Mouse (Mus musculus) stomach, postnatal 0 days (tissue): Measurements from ENCODE around the gene Cwf19l1. TPM values are rescaled to one million over a fixed set of nuclear protein-coding genes. Genes with fewer than 3 reads are reported as not detected.

Experiments
- ATAC-seq: fragments of 200-750 bp; cut with Nextera tagmentation; 2 replicates; pipeline ENCODE4 v1.8.0; 2017; ENCODE audit not compliant: low FRiP score, low TSS enrichment
- DNase-seq: peaks from one replicate; pipeline ENCODE4 v3.0.0-alpha.2; 2016; ENCODE audit warnings: low spot score
- H3K27ac ChIP-seq: fragments of 300-500 bp; sonication (generic); replicated peaks from 2 replicates; pipeline ENCODE4 v1.5.1; 2014; ENCODE audit warnings: mild to moderate bottlenecking, control low read depth
- H3K27me3 ChIP-seq: fragments of 300-500 bp; sonication (generic); 2 replicates; pipeline ENCODE4 v1.6.1; 2014; ENCODE audit warnings: low read length; ENCODE audit not compliant: control insufficient read depth, insufficient read depth
- H3K36me3 ChIP-seq: fragments of 300-500 bp; sonication (generic); 2 replicates; pipeline ENCODE4 v1.6.1; 2014; ENCODE audit warnings: low read length, mixed read lengths; ENCODE audit not compliant: control insufficient read depth, insufficient read depth
- H3K4me1 ChIP-seq: fragments of 300-500 bp; sonication (generic); replicated peaks from 2 replicates; pipeline ENCODE4 v1.6.1; 2014; ENCODE audit warnings: antibody characterized with exemption; ENCODE audit not compliant: control insufficient read depth, insufficient read depth
- H3K4me2 ChIP-seq: fragments of 300-500 bp; sonication (generic); replicated peaks from 2 replicates; pipeline ENCODE4 v1.6.1; 2014; ENCODE audit warnings: low read depth, mild to moderate bottlenecking, control low read depth, moderate library complexity
- H3K4me3 ChIP-seq: fragments of 300-500 bp; sonication (generic); 2 replicates; pipeline ENCODE4 v1.5.1; 2014; ENCODE audit warnings: low read depth, low read length, control low read depth
- H3K9ac ChIP-seq: fragments of 300-500 bp; sonication (generic); 2 replicates; pipeline ENCODE4 v1.6.1; 2014; ENCODE audit warnings: mild to moderate bottlenecking, low read length, control low read depth, mixed read lengths
- H3K9me3 ChIP-seq: fragments of 300-500 bp; sonication (generic); 2 replicates; pipeline ENCODE4 v1.6.1; 2016; ENCODE audit warnings: low read length; ENCODE audit not compliant: control insufficient read depth
- CTCF ChIP-seq: IDR thresholded peaks from 2 replicates; pipeline ENCODE4 v1.5.1; 2016; ENCODE audit warnings: antibody characterized with exemption, low read depth, mild to moderate bottlenecking, moderate library complexity
- EP300 ChIP-seq: optimal IDR thresholded peaks from 2 replicates; pipeline ENCODE3; 2016; ENCODE audit warnings: antibody characterized with exemption
- WGBS: fragments of 180-500 bp; shearing (Covaris S2); extraction: QIAGEN DNeasy Blood & Tissue Kit; methylation state at CpG from one replicate; pipeline ENCODE4 v1.1.7; 2014; 5-methylcytosine and 5-hydroxymethylcytosine counted together
- polyA plus RNA-seq: library from polyadenylated mRNA; unstranded; fragments of >200 nt; fragmentation: Nextera tagmentation; extraction: Ambion mirVana; gene quantifications from 2 replicates; pipeline ENCODE4 v1.2.1, GENCODE M21; 2015

Gene Cwf19l1
- polyA plus RNA-seq, result 13.0 and 13.6 TPM in 2 replicates

GRCm38 (mm10) chr19:44135072-44135959, at the start of gene Cwf19l1:
Cwf19l1 (minus strand) TSS chr19:44135876.
- Histone ChIP-seq H3K9ac (peak within 1 kb of the TSS; percentile 76), H3K4me1 (0 out of 2 replicates have a peak, but pooled peaks cover 2% of the 10 kb centered on the region), H3K4me2 (peak within 1 kb of the TSS; percentile 81), H3K27me3 (no peaks in the 10 kb centered on the region), H3K27ac (peak within 1 kb of the TSS; percentile 78), H3K9me3 (no peaks in the 10 kb centered on the region), H3K36me3 (no peaks in the 10 kb centered on the region), H3K4me3 (peak within 1 kb of the TSS; percentile 76)
- TF ChIP-seq EP300 (no peak), CTCF (no peak)
- DNase-seq (peak; percentile 90), ATAC-seq (peak; percentile 90)
- under 1% methylated on average over 45 of the region's 45 CpGs for WGBS

GRCm38 (mm10) chr19:44183968-44184367, 48.3 kb upstream of the Cwf19l1 start:
- ATAC-seq (no peak), DNase-seq (no peak)
- H3K4me1 ChIP-seq, result no peaks in the 10 kb centered on the region
- H3K4me3 ChIP-seq, result no peak overlapping the region
- H3K4me2 ChIP-seq, result no peak overlapping the region
- no peaks in the 10 kb centered on the region for H3K9me3 ChIP-seq
- no peak overlapping the region for H3K9ac ChIP-seq
- 65% methylated on average over 3 of the region's 3 CpGs for WGBS
- H3K36me3 ChIP-seq, result no peaks in the 10 kb centered on the region
- H3K27ac ChIP-seq, result no peak overlapping the region
- TF ChIP-seq EP300 (no peak), CTCF (no peak)
- no peaks in the 10 kb centered on the region for H3K27me3 ChIP-seq

GRCm38 (mm10) chr19:44180502-44180901, 44.8 kb upstream of the Cwf19l1 start:
- DNase-seq, result no peak
- ATAC-seq, result no peak
- Histone ChIP-seq H3K9me3 (no peaks in the 10 kb centered on the region), H3K27ac (no peak overlapping the region), H3K4me1 (no peaks in the 10 kb centered on the region), H3K9ac (no peak overlapping the region), H3K4me2 (no peak overlapping the region), H3K4me3 (no peak overlapping the region), H3K27me3 (no peaks in the 10 kb centered on the region), H3K36me3 (no peaks in the 10 kb centered on the region)
- 62% methylated on average over 1 of the region's 1 CpGs for WGBS
- no peak for TF ChIP-seq CTCF
- no peak for TF ChIP-seq EP300

GRCm38 (mm10) chr19:44176741-44177140, 41.1 kb upstream of the Cwf19l1 start:
- H3K4me2 ChIP-seq, result no peak overlapping the region
- H3K9me3 ChIP-seq, result no peaks in the 10 kb centered on the region
- H3K36me3 ChIP-seq, result no peaks in the 10 kb centered on the region
- TF ChIP-seq EP300 (no peak), CTCF (no peak)
- H3K27me3 ChIP-seq, result no peaks in the 10 kb centered on the region
- DNase-seq, result no peak
- H3K27ac ChIP-seq, result no peak overlapping the region
- no peaks in the 10 kb centered on the region for H3K4me1 ChIP-seq
- 81% methylated on average over 3 of the region's 3 CpGs for WGBS
- no peak overlapping the region for H3K9ac ChIP-seq
- no peak overlapping the region for H3K4me3 ChIP-seq
- no peak for ATAC-seq

- ATAC-seq (no peak), DNase-seq (no peak)
- Histone ChIP-seq H3K4me3 (no peak overlapping the region), H3K27me3 (no peaks in the 10 kb centered on the region), H3K36me3 (no peaks in the 10 kb centered on the region), H3K9ac (no peak overlapping the region), H3K9me3 (no peaks in the 10 kb centered on the region), H3K4me1 (no peaks in the 10 kb centered on the region), H3K4me2 (no peak overlapping the region), H3K27ac (no peak overlapping the region)
- TF ChIP-seq EP300, result no peak
- TF ChIP-seq CTCF, result no peak
- WGBS, result 59% methylated on average over 8 of the region's 8 CpGs
These were observed 39.2 kb upstream of the Cwf19l1 start for GRCm38 (mm10) chr19:44174835-44175234.

GRCm38 (mm10) chr19:44161515-44161914, 25.8 kb upstream of the Cwf19l1 start:
- no peaks in the 10 kb centered on the region for H3K27me3 ChIP-seq
- no peak overlapping the region for H3K4me2 ChIP-seq
- no peak overlapping the region for H3K9ac ChIP-seq
- no peaks in the 10 kb centered on the region for H3K9me3 ChIP-seq
- H3K4me1 ChIP-seq, result no peaks in the 10 kb centered on the region
- H3K27ac ChIP-seq, result no peak overlapping the region
- WGBS, result 10% methylated on average over 3 of the region's 3 CpGs
- H3K36me3 ChIP-seq, result no peaks in the 10 kb centered on the region
- no peak for ATAC-seq
- no peak for DNase-seq
- TF ChIP-seq EP300 (no peak), CTCF (peak; percentile 79)
- H3K4me3 ChIP-seq, result no peak overlapping the region
